Mouse (Mus musculus) layer of hippocampus, adult 9-10 months (tissue): ENCODE data around the gene Prss56.

Experiments
- DNase-seq: peaks from one replicate; pipeline ENCODE4 v3.0.0; 2022; ENCODE audit warnings: low spot score

The Prss56 gene

GRCm38 (mm10) chr1:87232197-87232596 is 49.1 kb downstream of the Prss56 start:
- DNase-seq = no peak
